24 mouse cellular contexts compared by ENCODE assay signal in genomic region chr8:124867126-124867525, GRCm38 (mm10). TPM values are rescaled to one million over a fixed set of nuclear protein-coding genes. Genes with fewer than 3 reads are reported as not detected.
DNase-seq lines count a peak whose midpoint lies in the region; ATAC-seq and TF ChIP-seq lines count a peak whose summit lies in the region.
"Had no signal": no experiment of that assay in that cellular context is flagged by ENCODE, and none has a peak within 500 bp of the region (broad histone marks: within the 10 kb centered on the region; RNA-seq: fewer than 3 reads in every experiment).

No protein-coding gene starts in this region.

- WGBS in heart, embryonic 13.5 days: 39% methylated on average over 2 of the region's 2 CpGs

- in situ Hi-C loops in ES-E14 (cut with MboI; ENCODE audit: low sequenced_read_pairs in 2 of 2, unreplicated experiment in 2 of 2): no loop called here

- H3K27me3 ChIP-seq in heart, embryonic 13.5 days (replicated peaks): no peaks in the 10 kb centered on the region
- H3K27me3 ChIP-seq: embryonic facial prominence, embryonic 13.5 days; forebrain, embryonic 12.5 days; megakaryocyte, embryonic 14.5 days; Patski had no signal

- no peak overlapping the region for H3K4me3 ChIP-seq in heart, embryonic 13.5 days
- H3K4me3 ChIP-seq in ES-E14 (ENCODE audit: insufficient read depth in 1 of 2, low read depth in 1 of 2, low read length in 2 of 2, poor library complexity in 1 of 2, severe bottlenecking in 1 of 2): no peak overlapping the region
- H3K4me3 ChIP-seq: embryonic facial prominence, embryonic 13.5 days; erythroblast, embryonic 14.5 days; forebrain, embryonic 12.5 days had no signal

- peak; percentile 67 for DNase-seq in adrenal gland, adult 2 months
- no peak for DNase-seq in adrenal gland, postnatal 4 days (ENCODE audit: low spot score in 2 of 2)
- no peak for DNase-seq in heart, adult 9 months (ENCODE audit: low spot score in 2 of 2)
- DNase-seq in ES-E14 (ENCODE audit: low read depth, low spot score): no peak
- peak; percentile 63 for DNase-seq in adrenal gland, postnatal 14 days
- no peak for DNase-seq in urinary bladder, postnatal 36 days (ENCODE audit: low spot score in 2 of 2)
- no peak for DNase-seq in cerebellum, adult 8-10 months
- DNase-seq: cerebellum, adult 2 months; cerebellum, postnatal 36 days; embryo, embryonic 11 days; kidney, adult 9 months; kidney, postnatal 14 days; lung, embryonic 14.5 days; midbrain, embryonic 14.5 days; thymus, adult 18-20 months had no signal

- peaks cover 62% of the 10 kb centered on the region for H3K4me1 ChIP-seq in heart, embryonic 13.5 days
- peaks cover 2 to 9% of the 10 kb centered on the region in 2 experiments; a peak in 2 of 4 replicates for H3K4me1 ChIP-seq in ES-E14 (ENCODE audit: control insufficient read depth in 2 of 2, insufficient read depth in 2 of 2, low read length in 2 of 2, poor library complexity in 1 of 2)

- H3K4me2 ChIP-seq in heart, embryonic 13.5 days: no peak overlapping the region
- H3K4me2 ChIP-seq: embryonic facial prominence, embryonic 13.5 days; forebrain, embryonic 12.5 days; lung, embryonic 14.5 days had no signal

- H3K27ac ChIP-seq in heart, embryonic 13.5 days (replicated peaks): peak overlapping the region; percentile 16; the same call in 1 of the 2 replicates
- H3K27ac ChIP-seq in ES-E14 (ENCODE audit: insufficient read depth, low read depth, low read length, poor library complexity, severe bottlenecking): no peak overlapping the region
- H3K27ac ChIP-seq: embryonic facial prominence, embryonic 13.5 days; forebrain, embryonic 12.5 days; hindbrain, postnatal 0 days; liver, embryonic 14.5 days had no signal

- ATAC-seq in heart, embryonic 13.5 days (ENCODE audit: extremely low read depth, insufficient number of reproducible peaks, low FRiP score, low TSS enrichment): no peak
- ATAC-seq: hindbrain, postnatal 0 days; intestine, embryonic 16.5 days; Patski had no signal

- no peaks in the 10 kb centered on the region for H3K9me3 ChIP-seq in heart, embryonic 13.5 days
- no peaks in the 10 kb centered on the region for H3K9me3 ChIP-seq in ES-E14 (ENCODE audit: control insufficient read depth, insufficient read depth, low read depth, low read length)
- H3K9me3 ChIP-seq: embryonic facial prominence, embryonic 13.5 days; forebrain, embryonic 12.5 days; megakaryocyte, embryonic 14.5 days had no signal

- 0 out of 2 replicates have a peak overlapping the region, but pooled peaks have one; percentile 5 for H3K9ac ChIP-seq in heart, embryonic 13.5 days
- 0 out of 2 replicates have a peak overlapping the region, but pooled peaks have one; percentile 12 for H3K9ac ChIP-seq in ES-E14 (ENCODE audit: insufficient read depth, low read depth, low read length, poor library complexity, severe bottlenecking)
- H3K9ac ChIP-seq: embryonic facial prominence, embryonic 13.5 days; forebrain, embryonic 12.5 days; liver, embryonic 14.5 days; lung, embryonic 14.5 days had no signal

- H3K36me3 ChIP-seq in heart, embryonic 13.5 days: peaks cover 20% of the 10 kb centered on the region
- peaks cover 5% of the 10 kb centered on the region; the same call in 1 of the 2 replicates for H3K36me3 ChIP-seq in ES-E14 (ENCODE audit: control insufficient read depth, insufficient read depth, low read length, poor library complexity, severe bottlenecking)

TF ChIP-seq in ES-E14, 5 proteins besides CTCF, POLR2A, EP300 and RAD21:
- no peak for TF ChIP-seq ZNF384 (IDR thresholded peaks at IDR 0.05; ENCODE audit: low read depth, low read length)
- TF ChIP-seq MAFK (IDR thresholded peaks at IDR 0.05; ENCODE audit: insufficient read depth, low read depth, low read length): no peak
- no peak for TF ChIP-seq HCFC1 (IDR thresholded peaks at IDR 0.05; ENCODE audit: borderline replicate concordance, insufficient read depth, low read length)
- no peak for TF ChIP-seq ZC3H11A (IDR thresholded peaks at IDR 0.05; ENCODE audit: borderline replicate concordance, low read depth, low read length)
- no peak for TF ChIP-seq CHD2 (IDR thresholded peaks at IDR 0.05; ENCODE audit: low read depth, low read length)

RNA-seq across cellular contexts. Expression of gene 2810004N23Rik, which starts 4.2 kb away (rescaled TPM):
- total RNA-seq in adrenal gland, adult 2 months (2021): 10 to 100 TPM; 25.9 to 28.0 TPM
- 7.6 and 10.7 TPM in 2 replicates for polyA plus RNA-seq in adrenal gland, adult 2 months (2012; rRNA removed)
- 10 to 100 TPM; 37.8 to 38.9 TPM for total RNA-seq in adrenal gland, postnatal 4 days (2021)
- 47.8 and 52.9 TPM in 2 replicates for polyA plus RNA-seq in heart, embryonic 13.5 days (2015; fragmentation: Nextera tagmentation; extraction: Ambion mirVana)
- total RNA-seq in ES-E14 (2012; rRNA removed): 71.5 and 83.6 TPM in 2 replicates
- 27.0 and 29.8 TPM in 2 replicates for total RNA-seq in adrenal gland, postnatal 14 days (2021)

RNA-seq across cellular contexts. Expression of gene Gnpat, which starts 4.3 kb away (rescaled TPM):
- total RNA-seq in adrenal gland, adult 2 months (2021): 100 to 1,000 TPM in 1 of 2 experiments, 10 to 100 TPM in 1; 81.0 to 108 TPM
- polyA plus RNA-seq in adrenal gland, adult 2 months (2012; rRNA removed): 66.9 and 77.8 TPM in 2 replicates
- total RNA-seq in adrenal gland, postnatal 4 days (2021): 100 to 1,000 TPM; 105 to 106 TPM
- polyA plus RNA-seq in heart, embryonic 13.5 days (2015; fragmentation: Nextera tagmentation; extraction: Ambion mirVana): 94.8 and 101 TPM in 2 replicates
- total RNA-seq in ES-E14 (2012; rRNA removed): 102 and 136 TPM in 2 replicates
- 120 and 127 TPM in 2 replicates for total RNA-seq in adrenal gland, postnatal 14 days (2021)

RNA-seq across cellular contexts. Expression of gene Exoc8, which starts 30.4 kb away (rescaled TPM):
- total RNA-seq in adrenal gland, adult 2 months (2021): 10 to 100 TPM; 19.9 to 24.2 TPM
- 9.1 and 10.6 TPM in 2 replicates for polyA plus RNA-seq in adrenal gland, adult 2 months (2012; rRNA removed)
- 10 to 100 TPM; 17.1 to 19.8 TPM for total RNA-seq in adrenal gland, postnatal 4 days (2021)
- 5.9 and 6.2 TPM in 2 replicates for polyA plus RNA-seq in heart, embryonic 13.5 days (2015; fragmentation: Nextera tagmentation; extraction: Ambion mirVana)
- 12.8 and 16.8 TPM in 2 replicates for total RNA-seq in ES-E14 (2012; rRNA removed)
- total RNA-seq in adrenal gland, postnatal 14 days (2021): 21.5 and 23.8 TPM in 2 replicates

RNA-seq across cellular contexts. Expression of gene Sprtn, which starts 30.6 kb away (rescaled TPM):
- total RNA-seq in adrenal gland, adult 2 months (2021): 10 to 100 TPM; 19.4 to 19.9 TPM
- polyA plus RNA-seq in adrenal gland, adult 2 months (2012; rRNA removed): 7.7 and 9.7 TPM in 2 replicates
- total RNA-seq in adrenal gland, postnatal 4 days (2021): 10 to 100 TPM; 26.1 to 28.0 TPM
- polyA plus RNA-seq in heart, embryonic 13.5 days (2015; fragmentation: Nextera tagmentation; extraction: Ambion mirVana): 6.8 and 7.1 TPM in 2 replicates
- total RNA-seq in ES-E14 (2012; rRNA removed): 10.7 and 16.8 TPM in 2 replicates
- total RNA-seq in adrenal gland, postnatal 14 days (2021): 20.1 and 21.3 TPM in 2 replicates

Comparison
In these comparisons a context has a peak if more than half of its experiments do, and no peak if none do; other contexts are left out.
1. DNase-seq: peak in adrenal gland, adult 2 months (single experiment) and adrenal gland, postnatal 14 days (single experiment); none in adrenal gland, postnatal 4 days (0 of 2), heart, adult 9 months (0 of 2), ES-E14 (single experiment), urinary bladder, postnatal 36 days (0 of 2) and cerebellum, adult 8-10 months (single experiment).